Mouse (Mus musculus) stomach, postnatal 0 days (tissue): ENCODE results near the gene Dlgap4.

Source experiments
- CTCF ChIP-seq: IDR thresholded peaks from 2 replicates; pipeline ENCODE4 v1.5.1; 2016; ENCODE audit warnings: antibody characterized with exemption, low read depth, mild to moderate bottlenecking, moderate library complexity
- EP300 ChIP-seq: optimal IDR thresholded peaks from 2 replicates; pipeline ENCODE3; 2016; ENCODE audit warnings: antibody characterized with exemption

DNA sequence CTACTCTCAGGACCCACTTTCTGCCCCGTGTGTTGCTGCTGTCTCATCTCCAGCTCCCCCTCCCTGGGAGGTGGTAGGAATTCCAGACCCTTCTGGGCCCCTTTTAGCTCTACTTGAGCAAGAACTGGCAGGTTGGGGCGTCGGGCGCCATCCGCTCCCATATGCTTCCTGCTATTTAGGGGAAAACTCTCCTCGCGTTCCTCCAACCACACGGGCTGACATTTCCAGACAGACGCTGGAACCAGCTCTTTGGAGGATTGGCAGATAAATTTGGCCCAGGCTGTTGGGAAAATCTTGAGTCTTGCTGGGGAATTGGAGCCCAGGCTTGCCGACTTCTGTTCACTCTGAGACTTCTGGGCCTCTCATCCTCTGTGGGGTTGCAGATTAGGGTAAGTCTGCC lies 59.8 kb downstream of the Dlgap4 start:
- TF ChIP-seq CTCF (no peak), EP300 (no peak)
